Mouse (Mus musculus) E14TG2a.4 (cell line): ENCODE data around the gene Myo3a.

ENCODE experiments used
- CTCF ChIP-seq: conservative IDR thresholded peaks from 2 replicates; pipeline ENCODE4 v1.5.1; 2014; ENCODE audit warnings: low read length
- POU5F1 ChIP-seq: IDR thresholded peaks from 2 replicates; pipeline ENCODE4 v1.6.1; 2014; ENCODE audit warnings: low read length, borderline replicate concordance

DNA sequence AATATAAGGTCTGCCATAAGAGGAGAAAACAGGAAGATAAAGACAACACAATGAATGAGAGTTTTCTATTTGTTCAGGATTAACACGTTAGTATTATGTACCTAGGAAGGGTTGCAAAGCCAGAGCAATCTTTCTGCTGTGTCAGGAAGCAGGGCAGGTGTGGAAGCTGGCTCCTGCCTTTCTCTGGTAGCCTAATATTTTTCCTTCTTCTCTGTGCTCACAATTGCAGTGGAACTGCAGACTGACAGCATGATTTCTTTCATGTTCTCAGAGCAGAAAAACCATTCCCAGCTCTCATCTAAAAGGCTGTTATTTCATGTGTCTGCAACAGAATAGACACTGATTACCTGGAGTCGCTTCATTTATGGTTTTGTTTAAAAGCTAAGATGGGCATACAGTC lies 23.7 kb downstream of the Myo3a start:
- TF ChIP-seq CTCF (no peak), POU5F1 (no peak)
